Mouse (Mus musculus): ENCODE data around the gene Gm20489.
A peak's percentile ranks its signal among the peaks of the same experiment; 100 is the strongest.

The Gm20489 gene

DNA sequence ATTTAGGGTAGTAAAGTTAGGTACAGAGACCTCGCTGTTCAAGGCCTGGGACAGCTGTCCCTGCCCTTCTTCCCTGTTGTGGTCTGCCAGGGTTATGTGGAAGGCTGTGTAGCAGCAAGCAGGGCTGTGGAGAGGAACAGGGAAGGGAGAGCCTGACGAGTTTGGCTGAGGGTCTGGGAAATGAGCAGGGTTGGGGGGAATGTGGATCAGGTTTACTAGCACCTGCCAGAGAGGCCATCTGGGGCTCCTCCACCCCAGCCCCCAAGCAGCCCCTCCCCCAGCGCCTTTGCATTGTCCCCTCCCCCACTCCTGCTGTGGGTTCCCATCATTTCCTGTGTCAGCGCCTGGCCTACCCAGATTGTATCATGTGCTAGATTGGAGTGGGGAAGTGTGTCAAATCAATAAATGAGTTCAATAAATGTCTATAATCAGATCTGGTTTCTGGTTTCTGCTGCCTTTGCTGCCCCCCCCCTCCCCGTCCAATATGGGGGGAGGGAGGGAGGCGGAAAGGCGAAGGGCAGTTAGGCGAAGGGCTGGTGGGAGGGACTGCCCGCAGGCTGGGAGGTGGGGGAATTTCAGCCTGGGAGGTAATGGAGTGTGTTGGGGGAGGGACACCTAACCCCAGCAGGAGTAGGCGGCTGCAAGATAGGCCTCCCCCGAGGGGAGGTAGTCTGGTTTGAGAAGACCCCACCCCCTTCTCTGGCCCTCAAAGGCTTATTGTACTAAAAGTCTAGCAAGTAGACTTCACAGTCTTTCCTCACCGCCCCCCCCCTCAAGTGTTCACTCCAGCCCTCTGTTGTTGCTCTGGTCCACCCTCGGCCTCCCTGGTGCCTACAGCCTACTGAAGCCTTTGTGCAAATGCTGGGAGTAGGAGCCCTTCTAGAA is 8.1 kb downstream of the Gm20489 start:
- no peak for DNase-seq (ENCODE audit: low spot score in 2 of 2)

DNA sequence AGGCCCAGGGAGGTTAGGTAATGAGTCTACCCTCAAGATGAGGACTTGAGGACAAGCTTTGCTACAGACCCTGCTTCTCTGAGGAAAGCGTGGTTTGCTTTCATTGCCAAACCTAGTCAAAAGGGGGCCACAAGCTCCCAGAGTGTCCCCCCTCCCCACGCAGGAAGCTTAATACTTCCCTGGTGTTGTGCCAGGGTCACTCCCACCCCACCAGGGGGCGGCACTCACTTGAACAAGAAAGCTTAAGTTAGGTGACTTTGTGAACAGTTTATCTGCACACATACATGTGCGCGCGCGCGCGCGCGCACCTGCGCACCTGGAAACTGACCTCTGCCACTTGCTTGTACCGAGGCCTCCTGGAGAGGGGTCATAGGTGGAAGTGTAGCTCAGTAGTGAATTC is 12.2 kb downstream of the Gm20489 start:
- no peak for DNase-seq (ENCODE audit: low spot score in 2 of 2)

- no peak for DNase-seq (ENCODE audit: low spot score in 2 of 2)
These were observed 14.1 kb downstream of the Gm20489 start for GRCm38 (mm10) chrX:101254740-101255139.

DNA sequence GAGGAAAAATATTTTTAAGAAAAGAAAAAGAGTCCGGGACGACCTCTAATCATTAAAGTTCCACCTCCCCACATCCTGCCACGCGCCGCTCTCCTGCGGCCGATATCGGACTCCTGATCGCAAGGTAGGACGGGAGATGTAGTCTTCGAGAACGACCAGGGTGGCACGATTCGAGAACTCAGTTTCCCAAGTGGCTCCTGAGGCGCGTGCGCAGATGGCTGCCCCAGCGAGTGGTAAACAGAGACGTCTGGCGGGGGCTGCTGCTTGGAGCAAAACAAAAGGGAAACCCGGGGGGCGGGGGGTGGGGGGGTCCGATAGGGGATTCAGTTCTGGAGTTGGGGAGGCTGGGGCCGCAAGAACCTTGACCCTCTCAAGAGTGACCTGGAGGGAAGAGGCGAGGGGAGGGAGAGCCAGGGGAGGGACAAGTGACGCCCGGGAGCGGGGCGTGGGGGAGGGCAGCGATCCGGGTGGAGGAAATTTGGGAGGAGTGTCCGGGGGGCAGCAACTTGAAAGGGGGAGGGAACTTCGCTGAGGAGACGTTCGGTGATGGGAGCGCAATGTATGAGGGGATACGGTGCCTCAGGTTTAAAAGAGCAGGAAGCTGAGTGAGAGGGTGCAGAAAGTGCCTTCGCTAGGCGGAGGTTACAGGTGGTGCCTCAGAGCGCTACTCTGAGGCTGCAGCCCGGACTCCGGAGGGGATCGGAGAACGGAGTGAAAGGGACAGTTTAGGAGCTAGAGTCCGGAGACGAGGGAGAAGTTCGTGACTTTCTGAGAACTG is 14.7 kb downstream of the Gm20489 start, which contains the start of gene Foxo4:
Gene Foxo4 (plus strand): TSS at position 577 of the 778 bp plus-strand sequence.
- peak; percentile 67 to 72 for DNase-seq (ENCODE audit: low spot score in 2 of 2)

GRCm38 (mm10) chrX:101245011-101245410 is 23.8 kb downstream of the Gm20489 start:
- DNase-seq (ENCODE audit: low spot score in 2 of 2): no peak

GRCm38 (mm10) chrX:101222796-101223162 is 46.0 kb downstream of the Gm20489 start:
- no peak for DNase-seq (ENCODE audit: low spot score in 2 of 2)

- peak; percentile 54 to 90 for DNase-seq (ENCODE audit: low spot score in 2 of 2)
These were observed 46.7 kb downstream of the Gm20489 start, which contains the start of gene Snx12 for GRCm38 (mm10) chrX:101221834-101222795. TSS of gene Snx12 (minus strand) at chrX:101222563.
